Mouse (Mus musculus) embryonic facial prominence, embryonic 13.5 days (tissue): ENCODE measurements at regions not wholly inside any gene's neighbourhood (a gene's known extent, or its start where the extent isn't known, plus 50 kb on each side); places are given as distances from the start of the nearest gene placed in this dataset.

Experiments used
- ATAC-seq: fragments of 200-750 bp; cut with Nextera tagmentation; 2 replicates; pipeline ENCODE4 v1.8.0; 2017; ENCODE audit warnings: low read depth; ENCODE audit not compliant: insufficient number of reproducible peaks, insufficient read depth, low FRiP score, low TSS enrichment
- H3K27ac ChIP-seq: fragments of 300-500 bp; sonication (generic); 2 replicates; pipeline ENCODE4 v1.5.1; 2015; ENCODE audit warnings: moderate library complexity, mild to moderate bottlenecking, inconsistent platforms
- H3K27me3 ChIP-seq: fragments of 300-500 bp; sonication (generic); 2 replicates; pipeline ENCODE4 v1.6.1; 2015; ENCODE audit warnings: mild to moderate bottlenecking, inconsistent platforms
- H3K36me3 ChIP-seq: fragments of 300-500 bp; sonication (generic); 2 replicates; pipeline ENCODE4 v1.6.1; 2015; ENCODE audit warnings: mild to moderate bottlenecking, inconsistent platforms
- H3K4me1 ChIP-seq: fragments of 300-500 bp; sonication (generic); 2 replicates; pipeline ENCODE4 v1.6.1; 2015; ENCODE audit warnings: inconsistent platforms
- H3K4me2 ChIP-seq: fragments of 300-500 bp; sonication (generic); 2 replicates; pipeline ENCODE4 v1.6.1; 2015; ENCODE audit warnings: moderate library complexity, mild to moderate bottlenecking, inconsistent platforms
- H3K4me3 ChIP-seq: fragments of 300-500 bp; sonication (generic); 2 replicates; pipeline ENCODE4 v1.5.1; 2015; ENCODE audit warnings: mild to moderate bottlenecking, inconsistent platforms
- H3K9ac ChIP-seq: fragments of 300-500 bp; sonication (generic); 2 replicates; pipeline ENCODE4 v1.6.1; 2015; ENCODE audit warnings: mild to moderate bottlenecking, inconsistent platforms
- H3K9me3 ChIP-seq: fragments of 300-500 bp; sonication (generic); 2 replicates; pipeline ENCODE4 v1.6.1; 2016; ENCODE audit warnings: inconsistent platforms
- WGBS: fragments of 180-500 bp; shearing (Covaris S2); methylation state at CpG from one replicate; pipeline ENCODE4 v1.1.7; 2015; ENCODE audit warnings: mixed read lengths; 5-methylcytosine and 5-hydroxymethylcytosine counted together

- no peak overlapping the region for H3K9ac ChIP-seq
- no peaks in the 10 kb centered on the region for H3K9me3 ChIP-seq
- H3K27ac ChIP-seq: no peak overlapping the region
- H3K4me2 ChIP-seq: no peak overlapping the region
- no peaks in the 10 kb centered on the region for H3K36me3 ChIP-seq
- no peak overlapping the region for H3K4me3 ChIP-seq
- no peak for ATAC-seq
- H3K4me1 ChIP-seq: no peaks in the 10 kb centered on the region
- H3K27me3 ChIP-seq: no peaks in the 10 kb centered on the region
- 82% methylated on average over 4 of the region's 4 CpGs for WGBS
Measured at GRCm38 (mm10) chr7:95460889-95461288, 710.2 kb upstream of the Tenm4 start.

GRCm38 (mm10) chr7:95465506-95465905 is 705.5 kb upstream of the Tenm4 start:
- Histone ChIP-seq H3K4me2 (no peak overlapping the region), H3K9me3 (no peaks in the 10 kb centered on the region), H3K36me3 (no peaks in the 10 kb centered on the region), H3K4me1 (no peaks in the 10 kb centered on the region), H3K9ac (no peak overlapping the region), H3K27ac (no peak overlapping the region), H3K27me3 (no peaks in the 10 kb centered on the region), H3K4me3 (no peak overlapping the region)
- no peak for ATAC-seq
- WGBS: 80% methylated on average over 4 of the region's 4 CpGs

GRCm38 (mm10) chr7:95467028-95467427 is 704.0 kb upstream of the Tenm4 start:
- Histone ChIP-seq H3K4me3 (no peak overlapping the region), H3K9me3 (no peaks in the 10 kb centered on the region), H3K4me1 (no peaks in the 10 kb centered on the region), H3K4me2 (no peak overlapping the region), H3K36me3 (no peaks in the 10 kb centered on the region), H3K27me3 (no peaks in the 10 kb centered on the region), H3K9ac (no peak overlapping the region), H3K27ac (no peak overlapping the region)
- 30% methylated on average over 3 of the region's 3 CpGs for WGBS
- ATAC-seq: no peak

- WGBS: 58% methylated on average over 4 of the region's 4 CpGs
- H3K4me2 ChIP-seq: no peak overlapping the region
- H3K27ac ChIP-seq: no peak overlapping the region
- no peaks in the 10 kb centered on the region for H3K36me3 ChIP-seq
- no peaks in the 10 kb centered on the region for H3K9me3 ChIP-seq
- no peaks in the 10 kb centered on the region for H3K27me3 ChIP-seq
- no peak overlapping the region for H3K9ac ChIP-seq
- H3K4me3 ChIP-seq: no peak overlapping the region
- peaks cover 4% of the 10 kb centered on the region; the same call in 1 of the 2 replicates for H3K4me1 ChIP-seq
- no peak for ATAC-seq
Measured at GRCm38 (mm10) chr7:95473892-95474291, 697.2 kb upstream of the Tenm4 start.

- WGBS: 49% methylated on average over 5 of the region's 5 CpGs
- Histone ChIP-seq H3K36me3 (no peaks in the 10 kb centered on the region), H3K4me2 (no peak overlapping the region), H3K27ac (no peak overlapping the region), H3K9ac (no peak overlapping the region), H3K4me3 (no peak overlapping the region), H3K4me1 (no peaks in the 10 kb centered on the region), H3K27me3 (no peaks in the 10 kb centered on the region), H3K9me3 (no peaks in the 10 kb centered on the region)
- ATAC-seq: no peak
Measured at GRCm38 (mm10) chr7:95480121-95480726, 690.8 kb upstream of the Tenm4 start.

- no peak overlapping the region for H3K4me2 ChIP-seq
- no peak overlapping the region for H3K9ac ChIP-seq
- no peaks in the 10 kb centered on the region for H3K4me1 ChIP-seq
- no peaks in the 10 kb centered on the region for H3K27me3 ChIP-seq
- WGBS: 12% methylated on average over 4 of the region's 4 CpGs
- no peaks in the 10 kb centered on the region for H3K36me3 ChIP-seq
- no peak overlapping the region for H3K4me3 ChIP-seq
- ATAC-seq: no peak
- H3K27ac ChIP-seq: no peak overlapping the region
- no peaks in the 10 kb centered on the region for H3K9me3 ChIP-seq
Measured at GRCm38 (mm10) chr7:95489666-95490065, 681.4 kb upstream of the Tenm4 start.

GRCm38 (mm10) chr7:95494793-95495192 is 676.3 kb upstream of the Tenm4 start:
- Histone ChIP-seq H3K4me1 (no peaks in the 10 kb centered on the region), H3K9ac (no peak overlapping the region), H3K27ac (no peak overlapping the region), H3K9me3 (no peaks in the 10 kb centered on the region), H3K36me3 (no peaks in the 10 kb centered on the region), H3K4me3 (no peak overlapping the region), H3K4me2 (no peak overlapping the region), H3K27me3 (no peaks in the 10 kb centered on the region)
- 71% methylated on average over 1 of the region's 1 CpGs for WGBS
- no peak for ATAC-seq

GRCm38 (mm10) chr7:95502959-95503358 is 668.1 kb upstream of the Tenm4 start:
- Histone ChIP-seq H3K4me2 (no peak overlapping the region), H3K27me3 (no peaks in the 10 kb centered on the region), H3K27ac (no peak overlapping the region), H3K36me3 (no peaks in the 10 kb centered on the region), H3K4me3 (no peak overlapping the region), H3K9ac (no peak overlapping the region), H3K9me3 (no peaks in the 10 kb centered on the region), H3K4me1 (no peaks in the 10 kb centered on the region)
- WGBS: 20% methylated on average over 6 of the region's 6 CpGs
- ATAC-seq: no peak

GRCm38 (mm10) chr7:95547256-95547655 is 623.8 kb upstream of the Tenm4 start:
- no peaks in the 10 kb centered on the region for H3K9me3 ChIP-seq

GRCm38 (mm10) chr7:95550099-95550498 is 620.9 kb upstream of the Tenm4 start:
- no peak overlapping the region for H3K4me3 ChIP-seq
- no peaks in the 10 kb centered on the region for H3K36me3 ChIP-seq
- WGBS: 66% methylated on average over 3 of the region's 3 CpGs
- no peak overlapping the region for H3K4me2 ChIP-seq
- no peaks in the 10 kb centered on the region for H3K4me1 ChIP-seq
- H3K27me3 ChIP-seq: no peaks in the 10 kb centered on the region
- no peak overlapping the region for H3K9ac ChIP-seq
- no peaks in the 10 kb centered on the region for H3K9me3 ChIP-seq
- H3K27ac ChIP-seq: no peak overlapping the region
- ATAC-seq: no peak

More at GRCm38 (mm10) chr7:95547256-95547655, 623.8 kb upstream of the Tenm4 start:
- H3K9ac ChIP-seq: no peak overlapping the region
- no peak overlapping the region for H3K4me3 ChIP-seq
- no peak overlapping the region for H3K27ac ChIP-seq
- H3K4me1 ChIP-seq: no peaks in the 10 kb centered on the region
- no peaks in the 10 kb centered on the region for H3K27me3 ChIP-seq
- H3K36me3 ChIP-seq: no peaks in the 10 kb centered on the region
- no peak for ATAC-seq
- no peak overlapping the region for H3K4me2 ChIP-seq
- 81% methylated on average over 3 of the region's 3 CpGs for WGBS

- H3K4me2 ChIP-seq: no peak overlapping the region
- H3K27ac ChIP-seq: no peak overlapping the region
- no peaks in the 10 kb centered on the region for H3K4me1 ChIP-seq
- H3K9ac ChIP-seq: no peak overlapping the region
- no peaks in the 10 kb centered on the region for H3K27me3 ChIP-seq
- WGBS: 74% methylated on average over 3 of the region's 3 CpGs
- no peak for ATAC-seq
- H3K4me3 ChIP-seq: no peak overlapping the region
- no peaks in the 10 kb centered on the region for H3K9me3 ChIP-seq
- no peaks in the 10 kb centered on the region for H3K36me3 ChIP-seq
Measured at GRCm38 (mm10) chr7:95551798-95552387, 619.2 kb upstream of the Tenm4 start.

GRCm38 (mm10) chr7:95558589-95558988 is 612.5 kb upstream of the Tenm4 start:
- Histone ChIP-seq H3K4me1 (peaks cover 3% of the 10 kb centered on the region; the same call in 1 of the 2 replicates), H3K9me3 (no peaks in the 10 kb centered on the region), H3K4me3 (no peak overlapping the region), H3K4me2 (no peak overlapping the region), H3K27ac (no peak overlapping the region), H3K36me3 (no peaks in the 10 kb centered on the region), H3K9ac (no peak overlapping the region), H3K27me3 (no peaks in the 10 kb centered on the region)
- no peak for ATAC-seq
- 28% methylated on average over 2 of the region's 2 CpGs for WGBS
